Mouse (Mus musculus): ENCODE results near the gene Lyrm4.

- no peak for TF ChIP-seq HCFC1 (IDR thresholded peaks at IDR 0.05; ENCODE audit: borderline replicate concordance, insufficient read depth, low read length)
- no peak for TF ChIP-seq ZC3H11A (IDR thresholded peaks at IDR 0.05; ENCODE audit: borderline replicate concordance, low read depth, low read length)
- no peak for TF ChIP-seq CHD2 (IDR thresholded peaks at IDR 0.05; ENCODE audit: low read depth, low read length)
- TF ChIP-seq MAFK (IDR thresholded peaks at IDR 0.05; ENCODE audit: insufficient read depth, low read depth, low read length) = no peak
- TF ChIP-seq ZNF384 (IDR thresholded peaks at IDR 0.05; ENCODE audit: low read depth, low read length) = no peak
Measured at GRCm38 (mm10) chr13:35937991-35938390, 179.3 kb downstream of the Lyrm4 start.
